Mouse (Mus musculus): ENCODE measurements around the gene Msx2. TPM values are rescaled to one million over a fixed set of nuclear protein-coding genes. Genes with fewer than 3 reads are reported as not detected.

Gene Msx2
- polyA plus RNA-seq, 1 experiment from 2014 or later: 36.4 TPM

GRCm38 (mm10) chr13:53463946-53464345, 8.9 kb downstream of the Msx2 start:
- H3K9me3 ChIP-seq: no peaks in the 10 kb centered on the region
- peak; percentile 32; the same call in 1 of the 2 replicates for ATAC-seq (ENCODE audit: low FRiP score, low read depth)
- no peak overlapping the region for H3K4me3 ChIP-seq
- no peak overlapping the region for H3K9ac ChIP-seq (replicated peaks)
- H3K4me1 ChIP-seq: peaks cover 33% of the 10 kb centered on the region
- H3K27me3 ChIP-seq: peaks cover 93% of the 10 kb centered on the region
- H3K4me2 ChIP-seq (replicated peaks): peak overlapping the region; percentile 27
- no peaks in the 10 kb centered on the region for H3K36me3 ChIP-seq
- no peak overlapping the region for H3K27ac ChIP-seq (replicated peaks)
- WGBS: 2% methylated on average over 10 of the region's 10 CpGs

- Histone ChIP-seq H3K4me3 (peak overlapping the region; percentile 37; the same call in 1 of the 2 replicates), H3K27ac (replicated peaks) (no peak overlapping the region), H3K27me3 (peaks cover 93% of the 10 kb centered on the region), H3K36me3 (no peaks in the 10 kb centered on the region), H3K9me3 (no peaks in the 10 kb centered on the region), H3K4me2 (replicated peaks) (peak overlapping the region; percentile 55), H3K4me1 (peaks cover 33% of the 10 kb centered on the region), H3K9ac (replicated peaks) (no peak overlapping the region)
- ATAC-seq (ENCODE audit: low FRiP score, low read depth): no peak
- WGBS: under 1% methylated on average over 7 of the region's 7 CpGs
Measured at GRCm38 (mm10) chr13:53463037-53463436, 9.8 kb downstream of the Msx2 start.

DNA sequence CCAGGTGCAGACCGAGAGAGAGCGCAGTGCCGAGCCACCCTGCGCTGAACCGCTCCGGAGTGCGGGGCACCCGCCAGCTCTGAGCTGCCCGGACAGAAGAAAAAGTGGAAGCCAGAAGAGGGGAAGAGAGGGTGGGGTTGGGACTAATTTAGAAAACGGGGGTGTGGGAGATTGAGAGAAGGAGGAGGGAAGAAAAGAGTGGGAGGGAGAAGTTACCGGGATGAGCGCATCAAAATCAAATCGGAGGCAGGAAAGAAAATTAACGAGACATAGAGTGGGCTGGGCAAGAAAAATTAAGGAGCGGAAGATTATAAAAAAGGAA, 10.3 kb downstream of the Msx2 start:
- H3K4me3 ChIP-seq: peak overlapping the region; percentile 37
- ATAC-seq (ENCODE audit: low FRiP score, low read depth): no peak
- H3K9me3 ChIP-seq: no peaks in the 10 kb centered on the region
- no peak overlapping the region; the same call in 1 of the 2 replicates for H3K9ac ChIP-seq (replicated peaks)
- under 1% methylated on average over 15 of the region's 15 CpGs for WGBS
- peak overlapping the region; percentile 55 for H3K4me2 ChIP-seq (replicated peaks)
- peaks cover 94% of the 10 kb centered on the region for H3K27me3 ChIP-seq
- no peaks in the 10 kb centered on the region for H3K36me3 ChIP-seq
- H3K4me1 ChIP-seq: peaks cover 33% of the 10 kb centered on the region
- H3K27ac ChIP-seq (replicated peaks): 0 out of 2 replicates have a peak overlapping the region, but pooled peaks have one; percentile 6

DNA sequence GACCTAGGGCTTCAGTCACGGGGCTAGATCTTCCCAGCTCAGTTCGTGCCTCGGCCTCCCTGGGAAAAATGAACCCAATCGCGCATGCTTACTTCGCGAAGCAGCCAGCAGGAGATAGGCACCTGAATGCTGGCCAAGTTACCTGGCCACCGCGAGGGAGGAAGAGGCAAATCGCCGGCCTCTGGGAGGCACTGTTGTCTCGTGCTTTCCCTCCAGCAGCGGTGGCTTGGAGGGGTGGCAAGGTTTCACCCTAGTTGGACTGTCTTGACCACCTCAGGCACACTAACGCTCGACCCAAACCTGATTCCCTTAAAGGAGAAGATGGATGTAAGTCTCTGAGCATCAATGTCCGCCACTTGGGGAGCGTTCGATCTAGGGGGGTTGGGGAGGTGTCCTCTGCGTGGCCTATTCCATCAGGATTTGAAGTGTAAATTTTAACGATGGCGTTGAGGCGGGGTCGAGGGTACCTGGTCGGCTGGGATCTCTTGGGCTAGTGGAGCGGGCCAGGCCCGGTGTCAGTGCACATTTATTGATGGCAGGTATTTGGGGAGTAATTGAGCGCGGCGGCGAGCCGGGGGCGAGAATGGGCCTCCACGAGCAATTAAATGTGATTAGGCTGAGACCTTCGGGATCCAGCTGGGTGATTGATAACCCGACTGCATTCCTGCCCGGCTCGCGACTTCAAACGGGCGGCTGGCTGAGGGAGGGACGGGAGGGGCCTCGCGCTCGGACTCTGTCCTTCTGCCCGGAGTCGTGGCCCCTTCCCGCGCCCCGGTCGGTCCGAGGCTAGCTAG, 10.8 kb downstream of the Msx2 start:
- Histone ChIP-seq H3K9ac (replicated peaks) (no peak overlapping the region; the same call in 1 of the 2 replicates), H3K27me3 (peaks cover 98% of the 10 kb centered on the region), H3K4me1 (peaks cover 33% of the 10 kb centered on the region), H3K9me3 (no peaks in the 10 kb centered on the region), H3K27ac (replicated peaks) (0 out of 2 replicates have a peak overlapping the region, but pooled peaks have one; percentile 6), H3K4me3 (peak overlapping the region; percentile 37), H3K36me3 (no peaks in the 10 kb centered on the region), H3K4me2 (replicated peaks) (peak overlapping the region; percentile 55)
- no peak for ATAC-seq (ENCODE audit: low FRiP score, low read depth)
- under 1% methylated on average over 51 of the region's 51 CpGs for WGBS

DNA sequence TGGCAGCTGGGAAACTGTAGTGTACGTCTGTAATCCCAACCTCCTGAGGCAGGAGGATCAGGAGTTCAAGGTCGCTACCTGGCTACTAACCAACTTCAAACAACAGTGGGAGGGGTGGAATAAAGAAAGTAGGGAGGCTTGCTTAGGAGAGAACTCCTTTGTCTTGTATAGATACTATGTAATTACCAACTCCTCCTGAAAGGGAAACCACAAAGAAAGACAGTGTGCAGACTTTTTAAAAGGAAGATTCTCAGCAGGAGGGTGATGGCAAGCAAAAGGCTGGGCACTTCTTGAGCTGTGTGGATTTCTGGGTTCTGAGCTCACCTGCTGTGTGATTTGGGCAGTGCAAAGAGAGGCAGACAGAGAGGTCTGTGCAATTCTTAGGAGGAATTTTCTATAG, 11.5 kb downstream of the Msx2 start:
- no peak overlapping the region for H3K27ac ChIP-seq (replicated peaks)
- H3K4me3 ChIP-seq: no peak overlapping the region
- H3K27me3 ChIP-seq: peaks cover 98% of the 10 kb centered on the region
- no peak for ATAC-seq (ENCODE audit: low FRiP score, low read depth)
- H3K4me1 ChIP-seq: peaks cover 33% of the 10 kb centered on the region
- WGBS: 17% methylated on average over 2 of the region's 2 CpGs
- no peak overlapping the region for H3K9ac ChIP-seq (replicated peaks)
- no peaks in the 10 kb centered on the region for H3K36me3 ChIP-seq
- no peak overlapping the region for H3K4me2 ChIP-seq (replicated peaks)
- no peaks in the 10 kb centered on the region for H3K9me3 ChIP-seq

DNA sequence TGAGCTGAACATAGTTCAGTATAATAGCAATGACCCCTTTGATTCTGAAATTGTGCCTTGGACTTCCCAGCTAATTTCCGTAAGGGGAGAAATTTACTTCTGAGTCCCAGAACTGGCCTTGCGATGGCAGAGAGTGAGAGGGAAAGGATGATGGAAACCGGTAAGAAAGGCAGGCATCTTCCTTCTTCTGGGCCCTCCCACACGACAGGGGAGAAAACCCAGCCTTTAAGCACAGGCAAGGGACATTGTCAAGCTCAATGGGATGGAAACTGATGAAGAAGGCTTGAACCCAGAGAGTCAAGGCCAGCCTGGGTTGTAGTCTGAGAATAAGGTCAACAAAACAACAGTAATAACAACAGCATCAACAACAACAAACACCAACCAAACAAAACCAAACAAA, 14.1 kb downstream of the Msx2 start:
- H3K4me3 ChIP-seq: no peak overlapping the region
- H3K36me3 ChIP-seq: no peaks in the 10 kb centered on the region
- H3K4me1 ChIP-seq: peaks cover 38% of the 10 kb centered on the region
- no peak overlapping the region for H3K4me2 ChIP-seq (replicated peaks)
- WGBS: 58% methylated on average over 4 of the region's 4 CpGs
- peaks cover 89% of the 10 kb centered on the region for H3K27me3 ChIP-seq
- H3K9ac ChIP-seq (replicated peaks): no peak overlapping the region
- no peak overlapping the region for H3K27ac ChIP-seq (replicated peaks)
- ATAC-seq (ENCODE audit: low FRiP score, low read depth): no peak
- no peaks in the 10 kb centered on the region for H3K9me3 ChIP-seq

GRCm38 (mm10) chr13:53454794-53455672, 17.8 kb downstream of the Msx2 start:
- Histone ChIP-seq H3K9me3 (no peaks in the 10 kb centered on the region), H3K27ac (replicated peaks) (peak overlapping the region; percentile 60), H3K36me3 (no peaks in the 10 kb centered on the region), H3K4me3 (peak overlapping the region; percentile 28), H3K9ac (replicated peaks) (peak overlapping the region; percentile 28; the same call in 1 of the 2 replicates), H3K4me2 (replicated peaks) (peak overlapping the region; percentile 52), H3K27me3 (peaks cover 83% of the 10 kb centered on the region), H3K4me1 (peaks cover 23% of the 10 kb centered on the region; the same call in 1 of the 2 replicates)
- peak; percentile 87 for ATAC-seq (ENCODE audit: low FRiP score, low read depth)
- WGBS: under 1% methylated on average over 21 of the region's 21 CpGs

DNA sequence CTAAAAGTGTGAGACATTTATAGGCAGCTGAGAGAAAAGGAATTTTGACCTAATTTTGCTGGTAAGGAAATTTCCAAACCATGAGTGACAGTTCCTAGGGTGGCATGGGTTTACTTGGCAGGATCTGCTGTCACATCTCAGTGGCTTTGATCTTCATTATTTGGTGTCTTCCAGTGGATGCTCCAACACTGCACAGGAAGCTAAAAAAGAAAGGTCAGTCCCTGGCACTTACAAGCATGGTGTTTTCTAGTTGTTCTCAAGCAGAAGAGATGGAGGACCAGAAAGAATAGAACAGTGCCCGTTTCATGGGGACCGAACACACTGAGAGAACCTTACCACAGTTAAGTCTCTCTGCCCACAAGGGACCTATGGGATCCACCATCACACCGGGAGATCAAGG, 18.9 kb downstream of the Msx2 start:
- Histone ChIP-seq H3K27me3 (peaks cover 81% of the 10 kb centered on the region), H3K27ac (replicated peaks) (no peak overlapping the region), H3K4me2 (replicated peaks) (peak overlapping the region; percentile 52), H3K36me3 (no peaks in the 10 kb centered on the region), H3K9me3 (no peaks in the 10 kb centered on the region), H3K9ac (replicated peaks) (no peak overlapping the region), H3K4me3 (no peak overlapping the region), H3K4me1 (peaks cover 23% of the 10 kb centered on the region; the same call in 1 of the 2 replicates)
- ATAC-seq (ENCODE audit: low FRiP score, low read depth): no peak
- WGBS: 78% methylated on average over 3 of the region's 3 CpGs

DNA sequence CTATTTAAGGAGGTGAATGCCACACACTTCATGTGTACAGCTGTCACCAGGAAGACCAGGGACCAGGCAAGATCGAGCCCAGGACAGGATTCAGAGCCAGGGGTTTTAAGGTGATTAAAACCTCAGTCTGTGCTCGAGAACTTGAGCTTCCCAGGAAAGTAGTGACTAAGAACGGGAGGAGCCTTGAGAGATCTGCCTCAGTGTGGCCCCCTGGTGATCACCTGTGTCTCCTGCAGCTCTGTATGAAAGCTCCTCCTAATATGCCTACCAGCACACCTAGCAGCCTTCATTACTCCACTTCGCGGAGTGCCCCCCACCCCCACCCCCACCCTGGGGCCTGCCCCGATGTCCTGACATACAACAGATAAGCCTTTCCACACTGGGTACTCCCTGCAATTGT, 25.3 kb downstream of the Msx2 start:
- no peak for ATAC-seq (ENCODE audit: low FRiP score, low read depth)
- no peak overlapping the region for H3K4me3 ChIP-seq
- 31% methylated on average over 6 of the region's 6 CpGs for WGBS
- peaks cover 75% of the 10 kb centered on the region for H3K27me3 ChIP-seq
- no peak overlapping the region for H3K27ac ChIP-seq (replicated peaks)
- H3K36me3 ChIP-seq: no peaks in the 10 kb centered on the region
- no peaks in the 10 kb centered on the region for H3K4me1 ChIP-seq
- H3K4me2 ChIP-seq (replicated peaks): no peak overlapping the region
- H3K9me3 ChIP-seq: no peaks in the 10 kb centered on the region
- H3K9ac ChIP-seq (replicated peaks): no peak overlapping the region

GRCm38 (mm10) chr13:53443602-53444001, 29.3 kb downstream of the Msx2 start:
- Histone ChIP-seq H3K36me3 (no peaks in the 10 kb centered on the region), H3K9ac (replicated peaks) (no peak overlapping the region), H3K27me3 (peaks cover 53% of the 10 kb centered on the region), H3K4me1 (no peaks in the 10 kb centered on the region), H3K4me2 (replicated peaks) (no peak overlapping the region), H3K27ac (replicated peaks) (no peak overlapping the region), H3K9me3 (no peaks in the 10 kb centered on the region), H3K4me3 (no peak overlapping the region)
- 41% methylated on average over 3 of the region's 3 CpGs for WGBS
- ATAC-seq (ENCODE audit: low FRiP score, low read depth): no peak

DNA sequence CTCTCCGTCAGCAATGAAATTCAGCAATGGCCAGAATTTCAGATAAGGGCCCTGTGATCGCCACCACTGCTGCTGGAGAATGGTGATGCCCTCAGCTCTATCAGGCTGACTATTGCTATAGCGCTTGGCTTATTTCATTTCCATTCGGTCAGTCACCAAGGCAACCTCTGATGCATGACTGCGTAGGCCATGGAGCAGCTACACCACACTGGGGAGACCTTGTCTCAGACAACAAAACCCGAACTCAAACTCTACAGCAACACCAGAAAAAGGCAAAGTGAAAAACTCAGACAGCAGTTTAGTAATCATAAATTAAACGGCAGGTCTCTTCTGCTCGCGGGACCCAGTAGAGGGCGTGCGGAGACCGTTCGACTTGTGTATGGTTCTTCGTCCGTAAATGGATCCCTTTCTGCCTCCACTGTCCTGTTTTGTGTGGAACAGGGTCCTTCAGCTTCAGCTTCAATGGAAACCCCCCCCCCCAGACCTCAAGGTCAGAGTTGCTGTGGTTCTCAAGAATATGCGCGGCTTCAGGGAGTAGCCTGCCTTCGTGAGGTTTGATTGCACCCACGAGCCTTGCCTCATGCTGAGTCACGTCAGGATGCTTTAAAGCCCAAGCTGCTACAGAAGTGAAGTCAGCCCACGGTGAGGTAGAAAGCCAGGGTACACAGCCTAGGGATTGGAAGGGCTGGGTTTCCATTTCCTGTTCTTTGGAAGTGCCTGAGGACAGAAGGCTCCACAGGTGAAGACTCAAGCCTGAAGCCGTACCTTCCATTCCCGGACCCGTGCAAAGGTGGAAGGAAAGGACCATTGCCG, 30.5 kb downstream of the Msx2 start:
- Histone ChIP-seq H3K4me3 (no peak overlapping the region), H3K27me3 (peaks cover 44% of the 10 kb centered on the region), H3K36me3 (no peaks in the 10 kb centered on the region), H3K4me1 (no peaks in the 10 kb centered on the region), H3K9ac (replicated peaks) (no peak overlapping the region), H3K27ac (replicated peaks) (no peak overlapping the region), H3K4me2 (replicated peaks) (peak overlapping the region; percentile 42), H3K9me3 (no peaks in the 10 kb centered on the region)
- ATAC-seq (ENCODE audit: low FRiP score, low read depth): no peak
- 38% methylated on average over 25 of the region's 25 CpGs for WGBS

Data from midbrain, embryonic 12.5 days (tissue).